8 mouse cellular contexts compared by ENCODE assay signal in the genomic region with DNA sequence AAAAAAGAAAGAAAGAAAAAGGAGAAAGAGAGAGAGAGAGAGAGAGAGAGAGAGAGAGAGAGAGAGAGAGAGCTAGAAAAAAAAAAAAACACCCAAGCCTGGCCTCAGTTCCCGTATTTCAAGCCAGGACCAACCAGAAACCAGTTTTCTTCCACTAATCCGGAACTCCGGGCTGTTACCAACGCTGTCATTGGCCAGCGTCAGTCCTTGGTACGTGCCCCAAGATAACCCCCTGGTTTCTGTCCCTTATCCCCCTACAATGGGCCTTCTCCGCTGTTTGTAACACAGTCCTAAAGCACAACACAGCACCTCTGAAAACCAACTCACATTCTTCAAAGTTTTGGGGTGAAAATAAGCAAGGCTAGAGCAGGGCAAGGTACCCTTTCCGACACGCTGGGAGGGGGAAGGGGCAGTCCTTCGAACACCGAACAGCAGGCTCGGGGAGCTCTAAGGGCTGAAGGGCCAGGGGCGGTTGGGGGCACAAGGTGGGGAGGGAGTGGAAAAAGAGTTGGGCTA. TPM values are rescaled to one million over a fixed set of nuclear protein-coding genes. Genes with fewer than 3 reads are reported as not detected.
A peak's percentile ranks its signal among the peaks of the same experiment; 100 is the strongest.
DNase-seq lines count a peak whose midpoint lies in the region; ATAC-seq lines count a peak whose summit lies in the region.

No protein-coding gene starts in this region.

- peak; percentile 68 for DNase-seq in ZHBTc4 (ENCODE audit: low read depth, low spot score)
- peak; percentile 68 to 71 for DNase-seq in gastrocnemius, adult 8-10 months (ENCODE audit: low spot score in 2 of 2)
- peak; percentile 90 for DNase-seq in induced T-regulatory cell, adult 2 months (ENCODE audit: low read depth)
- peak; percentile 61 to 89 for DNase-seq in left cerebral cortex, adult 9 months (ENCODE audit: low spot score in 2 of 2)
- peak; percentile 64 for DNase-seq in right cerebral cortex, postnatal 14 days
- DNase-seq in urinary bladder, postnatal 36 days (ENCODE audit: low spot score in 2 of 2) = peak; percentile 63 to 77

- peak; percentile 80 for ATAC-seq in common myeloid progenitor, adult 5-6 weeks (replicated peaks; ENCODE audit: low read depth, poor library complexity, severe bottlenecking)
- peak; percentile 74 for ATAC-seq in megakaryocyte progenitor cell, adult 5-6 weeks (replicated peaks; ENCODE audit: poor library complexity)

RNA-seq across cellular contexts. Expression of a gene that starts 1.4 kb away (rescaled TPM):
- 10.8 and 11.2 TPM in 2 replicates for total RNA-seq in common myeloid progenitor, adult 5-6 weeks (2017)
- total RNA-seq in gastrocnemius, adult 8-10 months (2022) = 1 to 10 TPM; 2.7 to 3.7 (median 3.2) TPM
- 12.2 and 14.0 TPM in 2 replicates for total RNA-seq in megakaryocyte progenitor cell, adult 5-6 weeks (2015)
- total RNA-seq in megakaryocyte progenitor cell, adult 5-6 weeks (2017) = 5.2 and 6.3 TPM in 2 replicates

Comparison
In these comparisons a context has a peak if more than half of its experiments do, and no peak if none do; other contexts are left out.
1. Peak in every context shown above with its lines: DNase-seq and ATAC-seq.